Mouse (Mus musculus) embryonic facial prominence, embryonic 13.5 days (tissue): Measurements from ENCODE around the gene 5730480H06Rik. TPM values are rescaled to one million over a fixed set of nuclear protein-coding genes. Genes with fewer than 3 reads are reported as not detected.

ENCODE experiments used
- ATAC-seq: fragments of 200-750 bp; cut with Nextera tagmentation; 2 replicates; pipeline ENCODE4 v1.8.0; 2017; ENCODE audit warnings: low read depth; ENCODE audit not compliant: insufficient number of reproducible peaks, insufficient read depth, low FRiP score, low TSS enrichment
- H3K27ac ChIP-seq: fragments of 300-500 bp; sonication (generic); 2 replicates; pipeline ENCODE4 v1.5.1; 2015; ENCODE audit warnings: moderate library complexity, mild to moderate bottlenecking, inconsistent platforms
- H3K27me3 ChIP-seq: fragments of 300-500 bp; sonication (generic); 2 replicates; pipeline ENCODE4 v1.6.1; 2015; ENCODE audit warnings: mild to moderate bottlenecking, inconsistent platforms
- H3K36me3 ChIP-seq: fragments of 300-500 bp; sonication (generic); 2 replicates; pipeline ENCODE4 v1.6.1; 2015; ENCODE audit warnings: mild to moderate bottlenecking, inconsistent platforms
- H3K4me1 ChIP-seq: fragments of 300-500 bp; sonication (generic); 2 replicates; pipeline ENCODE4 v1.6.1; 2015; ENCODE audit warnings: inconsistent platforms
- H3K4me2 ChIP-seq: fragments of 300-500 bp; sonication (generic); 2 replicates; pipeline ENCODE4 v1.6.1; 2015; ENCODE audit warnings: moderate library complexity, mild to moderate bottlenecking, inconsistent platforms
- H3K4me3 ChIP-seq: fragments of 300-500 bp; sonication (generic); 2 replicates; pipeline ENCODE4 v1.5.1; 2015; ENCODE audit warnings: mild to moderate bottlenecking, inconsistent platforms
- H3K9ac ChIP-seq: fragments of 300-500 bp; sonication (generic); 2 replicates; pipeline ENCODE4 v1.6.1; 2015; ENCODE audit warnings: mild to moderate bottlenecking, inconsistent platforms
- H3K9me3 ChIP-seq: fragments of 300-500 bp; sonication (generic); 2 replicates; pipeline ENCODE4 v1.6.1; 2016; ENCODE audit warnings: inconsistent platforms
- WGBS: fragments of 180-500 bp; shearing (Covaris S2); methylation state at CpG from one replicate; pipeline ENCODE4 v1.1.7; 2015; ENCODE audit warnings: mixed read lengths; 5-methylcytosine and 5-hydroxymethylcytosine counted together
- polyA plus RNA-seq: library from polyadenylated mRNA; unstranded; fragments of >200 nt; fragmentation: Nextera tagmentation; extraction: Ambion mirVana; gene quantifications from 2 replicates; pipeline ENCODE4 v1.2.1, GENCODE M21; 2015

The 5730480H06Rik gene
- polyA plus RNA-seq, 1 experiment from 2014 or later = 34.0 TPM

GRCm38 (mm10) chr5:48345095-48345982 is 17.6 kb downstream of the 5730480H06Rik start:
- Histone ChIP-seq H3K9ac (no peak overlapping the region), H3K9me3 (no peaks in the 10 kb centered on the region), H3K4me1 (no peaks in the 10 kb centered on the region), H3K4me3 (no peak overlapping the region), H3K36me3 (no peaks in the 10 kb centered on the region), H3K4me2 (no peak overlapping the region), H3K27me3 (no peaks in the 10 kb centered on the region; the same call in none of the 2 replicates), H3K27ac (no peak overlapping the region)
- WGBS = 44% methylated on average over 5 of the region's 5 CpGs
- ATAC-seq = no peak; the same call in 1 of the 2 replicates

- Histone ChIP-seq H3K4me1 (no peaks in the 10 kb centered on the region), H3K4me2 (no peak overlapping the region), H3K9ac (no peak overlapping the region), H3K9me3 (no peaks in the 10 kb centered on the region), H3K27me3 (no peaks in the 10 kb centered on the region; the same call in none of the 2 replicates), H3K36me3 (no peaks in the 10 kb centered on the region), H3K27ac (no peak overlapping the region), H3K4me3 (no peak overlapping the region)
- 88% methylated on average over 2 of the region's 2 CpGs for WGBS
- ATAC-seq = no peak
Observed at GRCm38 (mm10) chr5:48345983-48346648, 18.4 kb downstream of the 5730480H06Rik start.

- Histone ChIP-seq H3K9me3 (no peaks in the 10 kb centered on the region), H3K27ac (no peak overlapping the region), H3K9ac (no peak overlapping the region), H3K4me2 (no peak overlapping the region), H3K36me3 (no peaks in the 10 kb centered on the region), H3K4me3 (no peak overlapping the region), H3K27me3 (no peaks in the 10 kb centered on the region; the same call in none of the 2 replicates), H3K4me1 (no peaks in the 10 kb centered on the region)
- ATAC-seq = no peak
- 89% methylated on average over 1 of the region's 1 CpGs for WGBS
Observed at GRCm38 (mm10) chr5:48349309-48349708, 21.6 kb downstream of the 5730480H06Rik start.

- Histone ChIP-seq H3K36me3 (peaks cover 19% of the 10 kb centered on the region), H3K4me1 (peaks cover 6% of the 10 kb centered on the region), H3K27me3 (no peaks in the 10 kb centered on the region), H3K9me3 (no peaks in the 10 kb centered on the region), H3K4me3 (peak overlapping the region; percentile 95), H3K27ac (peak overlapping the region; percentile 71; the same call in 1 of the 2 replicates), H3K4me2 (peak overlapping the region; percentile 69), H3K9ac (peak overlapping the region; percentile 87)
- under 1% methylated on average over 44 of the region's 44 CpGs for whole genome bisulfite sequencing
- ATAC-seq = peak; percentile 99
Observed at GRCm38 (mm10) chr5:48371890-48372766, 44.4 kb downstream of the 5730480H06Rik start.

- Histone ChIP-seq H3K27me3 (no peaks in the 10 kb centered on the region), H3K9me3 (no peaks in the 10 kb centered on the region), H3K27ac (no peak overlapping the region), H3K4me1 (peaks cover 6% of the 10 kb centered on the region), H3K4me3 (no peak overlapping the region), H3K4me2 (no peak overlapping the region), H3K9ac (no peak overlapping the region), H3K36me3 (peaks cover 4% of the 10 kb centered on the region; the same call in 1 of the 2 replicates)
- ATAC-seq = peak; percentile 32; the same call in 1 of the 2 replicates
- WGBS = 22% methylated on average over 3 of the region's 3 CpGs
Observed at GRCm38 (mm10) chr5:48402497-48402896, 74.7 kb downstream of the 5730480H06Rik start.

- no peaks in the 10 kb centered on the region for H3K9me3 ChIP-seq
- no peak for ATAC-seq
- WGBS = 77% methylated on average over 4 of the region's 4 CpGs
- H3K9ac ChIP-seq = no peak overlapping the region
- no peaks in the 10 kb centered on the region for H3K36me3 ChIP-seq
- no peak overlapping the region for H3K4me3 ChIP-seq
- H3K4me2 ChIP-seq = no peak overlapping the region
- no peak overlapping the region for H3K27ac ChIP-seq
- H3K4me1 ChIP-seq = no peaks in the 10 kb centered on the region
- H3K27me3 ChIP-seq = no peaks in the 10 kb centered on the region
Observed at GRCm38 (mm10) chr5:48408276-48408675, 80.5 kb downstream of the 5730480H06Rik start.

- Histone ChIP-seq H3K27me3 (no peaks in the 10 kb centered on the region), H3K9me3 (no peaks in the 10 kb centered on the region), H3K4me3 (no peak overlapping the region), H3K4me1 (no peaks in the 10 kb centered on the region), H3K9ac (no peak overlapping the region), H3K27ac (no peak overlapping the region), H3K4me2 (no peak overlapping the region), H3K36me3 (no peaks in the 10 kb centered on the region)
- no peak for ATAC-seq
- 80% methylated on average over 5 of the region's 5 CpGs for WGBS
Observed at GRCm38 (mm10) chr5:48410348-48410747, 82.6 kb downstream of the 5730480H06Rik start.

- Histone ChIP-seq H3K27me3 (no peaks in the 10 kb centered on the region), H3K36me3 (no peaks in the 10 kb centered on the region), H3K4me2 (no peak overlapping the region), H3K27ac (no peak overlapping the region), H3K4me1 (no peaks in the 10 kb centered on the region), H3K9ac (no peak overlapping the region), H3K9me3 (no peaks in the 10 kb centered on the region), H3K4me3 (no peak overlapping the region)
- ATAC-seq = no peak
- 64% methylated on average over 4 of the region's 4 CpGs for WGBS
Observed at GRCm38 (mm10) chr5:48411462-48411861, 83.7 kb downstream of the 5730480H06Rik start.

GRCm38 (mm10) chr5:48412261-48412660 is 84.5 kb downstream of the 5730480H06Rik start:
- Histone ChIP-seq H3K27ac (no peak overlapping the region), H3K9ac (no peak overlapping the region), H3K36me3 (no peaks in the 10 kb centered on the region), H3K9me3 (no peaks in the 10 kb centered on the region), H3K27me3 (no peaks in the 10 kb centered on the region), H3K4me1 (no peaks in the 10 kb centered on the region), H3K4me3 (no peak overlapping the region), H3K4me2 (no peak overlapping the region)
- WGBS = 96% methylated on average over 4 of the region's 4 CpGs
- ATAC-seq = no peak

GRCm38 (mm10) chr5:48419741-48420140 is 92.0 kb downstream of the 5730480H06Rik start:
- H3K36me3 ChIP-seq = no peaks in the 10 kb centered on the region
- no peaks in the 10 kb centered on the region for H3K4me1 ChIP-seq
- no peak overlapping the region for H3K9ac ChIP-seq
- H3K4me3 ChIP-seq = no peak overlapping the region
- no peak overlapping the region for H3K27ac ChIP-seq
- H3K4me2 ChIP-seq = no peak overlapping the region
- no peaks in the 10 kb centered on the region for H3K27me3 ChIP-seq
- H3K9me3 ChIP-seq = no peaks in the 10 kb centered on the region
- ATAC-seq = no peak
- WGBS = 89% methylated on average over 2 of the region's 2 CpGs

- WGBS = 95% methylated on average over 1 of the region's 1 CpGs
- Histone ChIP-seq H3K36me3 (no peaks in the 10 kb centered on the region), H3K4me2 (no peak overlapping the region), H3K9me3 (no peaks in the 10 kb centered on the region), H3K4me3 (no peak overlapping the region), H3K4me1 (no peaks in the 10 kb centered on the region), H3K27ac (no peak overlapping the region), H3K27me3 (no peaks in the 10 kb centered on the region), H3K9ac (no peak overlapping the region)
- no peak for ATAC-seq
Observed at GRCm38 (mm10) chr5:48421957-48422356, 94.2 kb downstream of the 5730480H06Rik start.
